Mouse (Mus musculus) forebrain, embryonic 13.5 days (tissue): ENCODE results near the gene Baiap2. TPM values are rescaled to one million over a fixed set of nuclear protein-coding genes. Genes with fewer than 3 reads are reported as not detected.

ENCODE experiments used
- ATAC-seq: fragments of 200-750 bp; cut with Nextera tagmentation; 2 replicates; pipeline ENCODE4 v1.8.0; 2017
- H3K27ac ChIP-seq: fragments of 300-500 bp; sonication (generic); 2 replicates; pipeline ENCODE4 v1.5.1; 2015; ENCODE audit warnings: inconsistent platforms, mild to moderate bottlenecking, moderate library complexity
- H3K27me3 ChIP-seq: fragments of 300-500 bp; sonication (generic); 2 replicates; pipeline ENCODE4 v1.6.1; 2015; ENCODE audit warnings: mild to moderate bottlenecking, inconsistent platforms
- H3K36me3 ChIP-seq: fragments of 300-500 bp; sonication (generic); 2 replicates; pipeline ENCODE4 v1.6.1; 2015; ENCODE audit warnings: mild to moderate bottlenecking, inconsistent platforms; ENCODE audit not compliant: poor library complexity, severe bottlenecking
- H3K4me1 ChIP-seq: fragments of 300-500 bp; sonication (generic); 2 replicates; pipeline ENCODE4 v1.6.1; 2015; ENCODE audit warnings: inconsistent platforms
- H3K4me2 ChIP-seq: fragments of 300-500 bp; sonication (generic); 2 replicates; pipeline ENCODE4 v1.6.1; 2015; ENCODE audit warnings: inconsistent platforms, mild to moderate bottlenecking, moderate library complexity
- H3K4me3 ChIP-seq: fragments of 300-500 bp; sonication (generic); 2 replicates; pipeline ENCODE4 v1.5.1; 2015; ENCODE audit warnings: mild to moderate bottlenecking, inconsistent platforms
- H3K9ac ChIP-seq: fragments of 300-500 bp; sonication (generic); 2 replicates; pipeline ENCODE4 v1.6.1; 2015; ENCODE audit warnings: mild to moderate bottlenecking, inconsistent platforms
- H3K9me3 ChIP-seq: fragments of 300-500 bp; sonication (generic); replicated peaks from 2 replicates; pipeline ENCODE4 v1.6.1; 2016; ENCODE audit warnings: inconsistent platforms
- WGBS: fragments of 180-500 bp; shearing (Covaris S2); methylation state at CpG from one replicate; pipeline ENCODE4 v1.1.7; 2015; 5-methylcytosine and 5-hydroxymethylcytosine counted together
- polyA plus RNA-seq: library from polyadenylated mRNA; unstranded; fragments of >200 nt; fragmentation: Nextera tagmentation; extraction: Ambion mirVana; gene quantifications from 2 replicates; pipeline ENCODE4 v1.2.1, GENCODE M21; 2015

Baiap2 gene
- polyA plus RNA-seq, 1 experiment from 2014 or later = 14.2 TPM

DNA sequence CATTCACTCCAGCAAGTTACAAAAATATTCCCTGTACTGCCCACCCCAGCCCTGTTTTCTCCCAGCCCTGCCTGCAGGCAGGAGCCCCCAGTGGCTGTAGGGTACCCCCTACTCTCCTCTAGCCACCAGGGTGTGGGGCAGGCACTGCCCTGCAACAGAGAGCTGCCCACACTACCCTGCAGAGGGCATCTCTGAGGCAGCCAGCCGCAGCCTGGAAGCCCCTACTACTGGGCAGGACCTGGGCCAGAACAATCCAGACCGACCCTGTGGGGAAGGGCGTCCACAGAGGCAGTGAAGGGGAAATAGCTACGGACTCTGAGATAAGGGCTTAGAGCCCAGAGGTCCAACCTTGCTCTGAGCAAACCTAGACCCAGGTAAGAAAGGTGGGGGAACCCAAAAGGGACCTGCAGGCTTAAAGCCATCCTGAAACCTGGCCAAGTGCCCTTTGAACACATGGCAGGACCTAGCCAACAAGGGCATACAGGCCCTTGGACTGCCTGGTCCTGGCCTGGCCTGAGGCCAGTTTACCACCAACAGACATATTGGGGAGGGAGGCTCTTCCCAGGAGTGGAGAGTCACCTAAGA lies 65.0 kb downstream of the Baiap2 start:
- Histone ChIP-seq H3K4me2 (no peak overlapping the region), H3K9ac (no peak overlapping the region), H3K27ac (no peak overlapping the region), H3K36me3 (peaks cover 38% of the 10 kb centered on the region), H3K4me1 (peaks cover 12% of the 10 kb centered on the region), H3K27me3 (no peaks in the 10 kb centered on the region), H3K4me3 (no peak overlapping the region), H3K9me3 (no peaks in the 10 kb centered on the region)
- no peak for ATAC-seq
- 78% methylated on average over 4 of the region's 4 CpGs for WGBS

DNA sequence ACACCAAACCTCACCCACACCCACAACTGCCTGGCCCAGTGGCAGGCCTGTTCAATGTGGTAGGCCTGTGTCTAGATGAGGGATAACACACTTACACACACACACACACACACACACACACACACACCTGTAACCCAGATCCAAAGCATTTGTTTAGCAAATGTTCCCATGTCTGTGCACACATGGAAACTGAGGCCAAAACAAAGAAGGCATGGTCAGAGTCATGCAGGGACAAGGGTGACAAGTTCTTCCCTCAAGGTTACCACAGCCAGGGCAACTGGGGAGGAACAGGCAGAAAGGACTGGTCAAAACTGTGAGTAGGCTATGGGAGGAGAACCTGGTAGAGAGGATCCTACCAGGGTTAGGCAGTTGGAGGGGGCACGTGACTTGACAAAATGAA lies 65.9 kb downstream of the Baiap2 start:
- Histone ChIP-seq H3K27ac (no peak overlapping the region), H3K36me3 (peaks cover 38% of the 10 kb centered on the region), H3K27me3 (no peaks in the 10 kb centered on the region), H3K4me2 (no peak overlapping the region), H3K4me1 (peaks cover 16% of the 10 kb centered on the region), H3K9me3 (no peaks in the 10 kb centered on the region), H3K9ac (no peak overlapping the region), H3K4me3 (no peak overlapping the region)
- ATAC-seq = no peak
- WGBS = 95% methylated on average over 1 of the region's 1 CpGs

DNA sequence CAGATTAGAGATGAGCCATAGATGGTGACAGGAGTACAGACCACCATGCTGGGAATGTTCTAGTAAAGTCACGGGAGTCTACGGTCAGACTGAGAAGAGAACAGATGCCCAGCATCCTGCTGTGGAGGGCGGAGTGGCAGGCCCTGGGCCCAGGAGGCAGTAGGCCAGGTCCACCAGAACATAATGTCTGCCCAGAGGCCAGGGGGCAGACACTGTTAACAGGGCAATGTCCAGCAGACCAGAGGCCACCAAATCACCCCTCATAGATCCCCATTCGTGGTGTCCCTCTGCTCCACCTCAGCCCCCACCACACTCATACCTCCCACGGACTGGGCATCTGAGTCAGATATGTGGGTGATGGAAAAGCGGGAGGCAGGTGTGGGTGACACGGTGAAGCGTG lies 66.4 kb downstream of the Baiap2 start:
- no peak for ATAC-seq
- Histone ChIP-seq H3K36me3 (peaks cover 38% of the 10 kb centered on the region), H3K9me3 (no peaks in the 10 kb centered on the region), H3K9ac (no peak overlapping the region), H3K4me3 (no peak overlapping the region), H3K27me3 (no peaks in the 10 kb centered on the region), H3K4me2 (no peak overlapping the region), H3K27ac (no peak overlapping the region), H3K4me1 (peaks cover 18% of the 10 kb centered on the region)
- 91% methylated on average over 8 of the region's 8 CpGs for WGBS

DNA sequence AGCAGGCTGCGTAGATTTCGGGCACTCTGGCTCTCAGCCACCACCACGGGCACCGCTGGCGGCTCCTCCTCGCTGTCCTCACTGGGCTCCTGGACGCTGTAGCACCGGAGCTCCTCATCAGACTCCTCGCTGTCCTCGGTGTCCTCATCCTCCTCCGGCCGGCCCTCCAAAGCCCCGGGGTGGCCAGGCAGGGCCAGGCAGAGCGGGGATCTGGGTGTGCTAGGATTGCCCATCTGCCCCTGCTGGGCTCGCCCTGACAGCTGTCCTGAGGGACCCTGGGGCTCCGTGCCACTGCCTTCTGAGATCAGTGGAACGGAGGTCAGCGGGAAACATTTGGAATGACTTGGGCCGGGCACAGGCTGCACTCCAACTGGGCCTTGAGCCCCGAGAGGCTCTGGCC lies 67.4 kb downstream of the Baiap2 start:
- no peak overlapping the region for H3K4me3 ChIP-seq
- no peaks in the 10 kb centered on the region for H3K9me3 ChIP-seq
- H3K27ac ChIP-seq = no peak overlapping the region
- 86% methylated on average over 20 of the region's 20 CpGs for WGBS
- no peaks in the 10 kb centered on the region for H3K27me3 ChIP-seq
- peaks cover 47% of the 10 kb centered on the region for H3K36me3 ChIP-seq
- no peak for ATAC-seq
- peaks cover 18% of the 10 kb centered on the region for H3K4me1 ChIP-seq
- H3K9ac ChIP-seq = no peak overlapping the region
- H3K4me2 ChIP-seq = no peak overlapping the region

DNA sequence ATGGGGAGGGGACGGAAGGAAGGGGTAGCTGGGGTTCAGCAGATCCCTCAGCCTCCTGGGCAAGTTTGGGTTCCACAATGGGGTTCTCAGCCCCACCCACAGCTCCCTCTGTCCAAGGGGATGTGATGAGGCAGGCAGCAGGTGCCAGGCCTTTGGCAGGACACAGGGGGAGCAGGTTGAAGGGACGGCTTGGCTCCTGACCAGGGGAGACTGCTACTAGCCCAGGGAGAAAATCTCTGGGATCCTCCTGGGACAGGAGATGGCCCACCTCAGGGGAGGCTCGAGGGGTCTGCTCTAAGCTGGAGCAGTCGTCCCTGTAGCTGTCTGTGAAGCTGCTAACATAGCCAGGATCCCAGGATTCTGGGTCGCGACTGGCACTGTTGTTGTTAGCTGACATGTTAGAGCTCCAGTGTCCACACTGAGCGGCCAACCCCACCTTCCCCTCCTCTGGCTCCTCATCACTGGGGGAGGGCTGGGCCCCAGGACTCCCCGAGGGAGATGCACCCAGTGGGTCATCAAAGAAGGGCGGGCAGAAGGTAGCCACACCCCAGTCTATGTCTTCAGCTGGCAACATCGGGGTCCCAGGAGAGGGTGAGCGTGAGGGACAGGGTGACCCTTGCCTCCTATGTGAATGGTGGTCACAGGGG lies 68.7 kb downstream of the Baiap2 start:
- Histone ChIP-seq H3K27ac (no peak overlapping the region; the same call in 1 of the 2 replicates), H3K36me3 (peaks cover 56% of the 10 kb centered on the region), H3K4me3 (no peak overlapping the region), H3K27me3 (no peaks in the 10 kb centered on the region), H3K9me3 (no peaks in the 10 kb centered on the region), H3K4me2 (peak overlapping the region; percentile 36), H3K9ac (peak overlapping the region; percentile 28), H3K4me1 (peaks cover 18% of the 10 kb centered on the region)
- no peak for ATAC-seq
- 80% methylated on average over 11 of the region's 11 CpGs for WGBS

DNA sequence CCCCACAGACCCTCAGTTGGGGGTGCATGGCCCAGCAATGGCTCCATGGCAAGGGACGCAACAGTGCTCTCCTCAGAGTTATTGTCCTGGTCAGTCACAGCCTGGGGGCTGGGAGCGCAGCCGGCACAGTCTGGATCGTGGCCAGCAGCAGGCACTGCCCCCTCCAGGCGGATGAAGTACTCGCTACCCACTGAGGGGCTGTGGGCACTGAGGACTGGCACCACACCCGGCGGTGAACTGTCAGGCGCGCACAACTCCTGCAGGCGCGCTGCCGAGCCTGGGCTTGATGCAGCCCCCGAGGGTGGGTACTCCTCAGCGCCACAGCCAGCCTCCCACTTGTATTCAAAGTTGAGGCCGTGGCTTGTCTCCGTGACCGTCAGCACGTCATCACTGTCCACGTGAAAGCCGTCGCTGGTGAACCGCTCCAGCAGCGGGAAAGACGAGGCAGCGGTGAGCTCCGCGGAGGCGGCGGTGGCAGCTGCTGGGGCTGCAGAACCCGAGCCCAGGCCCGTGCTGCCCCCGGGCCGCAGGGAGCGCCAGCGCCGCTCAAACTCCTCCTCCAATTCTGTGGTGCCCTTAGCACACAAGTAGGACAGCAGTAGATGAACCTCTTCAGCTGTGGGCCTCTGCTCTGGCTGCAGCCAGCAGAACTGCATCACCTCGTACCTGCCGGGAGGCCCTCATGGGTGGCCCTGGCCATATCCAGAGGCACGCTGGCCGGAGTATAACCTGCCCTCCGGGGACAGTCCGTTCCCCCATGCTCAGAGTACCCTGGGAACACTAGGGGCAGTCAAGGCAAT lies 69.4 kb downstream of the Baiap2 start:
- H3K9ac ChIP-seq = peak overlapping the region; percentile 28
- no peaks in the 10 kb centered on the region for H3K27me3 ChIP-seq
- H3K4me2 ChIP-seq = peak overlapping the region; percentile 36
- ATAC-seq = no peak
- H3K27ac ChIP-seq = no peak overlapping the region
- H3K9me3 ChIP-seq = no peaks in the 10 kb centered on the region
- 53% methylated on average over 43 of the region's 43 CpGs for WGBS
- 0 out of 2 replicates have a peak overlapping the region, but pooled peaks have one; percentile 7 for H3K4me3 ChIP-seq
- peaks cover 48% of the 10 kb centered on the region for H3K36me3 ChIP-seq
- peaks cover 18% of the 10 kb centered on the region for H3K4me1 ChIP-seq

GRCm38 (mm10) chr11:120012702-120013101 lies 70.1 kb downstream of the Baiap2 start:
- Histone ChIP-seq H3K4me2 (no peak overlapping the region), H3K36me3 (peaks cover 48% of the 10 kb centered on the region), H3K27me3 (no peaks in the 10 kb centered on the region), H3K9me3 (no peaks in the 10 kb centered on the region), H3K27ac (no peak overlapping the region), H3K4me1 (peaks cover 18% of the 10 kb centered on the region), H3K4me3 (no peak overlapping the region), H3K9ac (no peak overlapping the region)
- peak; percentile 34 for ATAC-seq
- WGBS = 86% methylated on average over 13 of the region's 13 CpGs

- peaks cover 18% of the 10 kb centered on the region for H3K4me1 ChIP-seq
- H3K27me3 ChIP-seq = no peaks in the 10 kb centered on the region
- H3K9ac ChIP-seq = peak overlapping the region; percentile 60
- ATAC-seq = peak; percentile 80
- H3K4me3 ChIP-seq = peak overlapping the region; percentile 25
- peaks cover 48% of the 10 kb centered on the region for H3K36me3 ChIP-seq
- no peaks in the 10 kb centered on the region for H3K9me3 ChIP-seq
- H3K27ac ChIP-seq = no peak overlapping the region; the same call in 1 of the 2 replicates
- H3K4me2 ChIP-seq = peak overlapping the region; percentile 54
- 21% methylated on average over 21 of the region's 21 CpGs for WGBS
These were observed 70.7 kb downstream of the Baiap2 start for GRCm38 (mm10) chr11:120013174-120013711.

DNA sequence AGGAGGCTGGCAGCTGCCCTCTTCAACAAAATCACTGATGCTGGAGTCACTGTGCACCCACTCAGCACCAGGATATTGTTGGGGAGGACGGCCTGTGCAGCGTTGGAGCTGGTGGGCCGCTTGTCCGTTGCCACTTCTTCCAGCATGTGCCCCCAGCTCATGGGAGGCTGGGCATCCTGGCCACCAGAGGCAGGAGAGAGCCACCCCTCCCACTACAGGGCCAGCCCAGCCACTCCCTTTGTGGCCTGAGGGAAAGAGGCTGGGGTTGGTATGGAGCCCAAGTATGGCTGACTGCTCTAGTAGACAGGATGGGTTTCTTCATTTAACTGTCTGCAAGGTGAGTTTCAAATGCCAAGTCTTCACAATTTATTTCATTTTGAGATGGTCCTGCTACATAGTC lies 72.2 kb downstream of the Baiap2 start:
- Histone ChIP-seq H3K9me3 (no peaks in the 10 kb centered on the region), H3K4me3 (no peak overlapping the region), H3K27ac (no peak overlapping the region), H3K36me3 (peaks cover 37% of the 10 kb centered on the region), H3K4me2 (no peak overlapping the region), H3K4me1 (peaks cover 18% of the 10 kb centered on the region), H3K27me3 (no peaks in the 10 kb centered on the region), H3K9ac (no peak overlapping the region)
- 92% methylated on average over 4 of the region's 4 CpGs for WGBS
- no peak for ATAC-seq

- H3K4me3 ChIP-seq = no peak overlapping the region
- no peak overlapping the region for H3K27ac ChIP-seq
- 86% methylated on average over 8 of the region's 8 CpGs for WGBS
- no peak overlapping the region for H3K9ac ChIP-seq
- no peak for ATAC-seq
- peaks cover 19% of the 10 kb centered on the region for H3K36me3 ChIP-seq
- no peaks in the 10 kb centered on the region for H3K27me3 ChIP-seq
- H3K9me3 ChIP-seq = no peaks in the 10 kb centered on the region
- peaks cover 15% of the 10 kb centered on the region for H3K4me1 ChIP-seq
- no peak overlapping the region for H3K4me2 ChIP-seq
These were observed 74.4 kb downstream of the Baiap2 start for GRCm38 (mm10) chr11:120017011-120017410.

DNA sequence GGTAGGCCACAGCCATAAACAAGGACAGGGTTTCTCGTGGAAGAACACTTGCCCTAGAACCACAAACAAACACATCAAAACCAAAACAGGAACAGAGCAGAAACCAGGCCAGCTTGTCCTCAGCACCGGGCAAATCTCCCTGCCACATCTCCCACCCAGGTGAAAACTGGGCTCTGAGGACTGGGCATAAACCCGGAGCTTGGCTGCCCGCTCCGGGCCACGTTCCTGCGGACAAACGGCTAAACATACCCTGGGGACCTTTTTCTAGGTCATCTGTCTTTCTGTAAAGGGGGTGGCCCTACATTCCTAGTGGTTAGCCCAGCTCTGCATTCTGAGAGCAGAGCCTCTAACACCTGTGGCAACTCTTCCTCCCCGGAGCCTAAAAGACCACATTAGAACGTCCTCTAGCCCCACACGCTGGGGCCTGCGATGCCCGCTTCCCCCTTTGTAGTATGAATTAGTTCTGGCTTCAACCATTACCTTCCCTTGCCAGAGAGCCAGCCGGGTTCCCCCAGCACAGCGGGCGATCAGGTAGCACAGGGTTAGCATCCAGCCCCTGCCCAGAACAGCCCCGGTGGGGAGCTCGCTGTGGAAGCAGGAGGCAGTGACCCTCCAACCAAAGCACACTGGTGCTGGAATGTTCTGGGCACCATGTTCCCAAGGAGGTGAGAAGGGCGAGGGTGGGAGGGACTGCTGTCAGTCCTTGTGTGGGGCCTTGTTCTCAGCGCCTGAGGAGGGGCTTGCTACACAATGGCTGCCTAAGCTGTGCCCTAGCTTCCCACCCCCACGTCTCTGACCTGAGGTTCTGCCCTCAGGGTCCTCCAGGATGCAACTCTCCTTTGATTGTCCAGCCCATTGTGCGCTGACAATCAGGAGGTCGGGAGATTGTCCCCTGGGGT lies 77.2 kb downstream of the Baiap2 start:
- Histone ChIP-seq H3K4me3 (no peak overlapping the region), H3K9me3 (no peaks in the 10 kb centered on the region), H3K4me1 (peaks cover 23% of the 10 kb centered on the region), H3K27ac (no peak overlapping the region), H3K9ac (0 out of 2 replicates have a peak overlapping the region, but pooled peaks have one; percentile 2), H3K4me2 (no peak overlapping the region), H3K27me3 (no peaks in the 10 kb centered on the region), H3K36me3 (peaks cover 10% of the 10 kb centered on the region; the same call in 1 of the 2 replicates)
- 52% methylated on average over 23 of the region's 23 CpGs for WGBS
- ATAC-seq = no peak
